Mouse (Mus musculus): ENCODE measurements around the gene Atf7. TPM values are rescaled to one million over a fixed set of nuclear protein-coding genes. Genes with fewer than 3 reads are reported as not detected.
"Not testable (repeated sequence)": the region's sequence is repeated elsewhere in the genome, so short reads cannot be mapped to it uniquely, and the experiment has no call there.

Gene Atf7
- total RNA-seq (2017): 61.0 and 74.3 TPM in 2 replicates

DNA sequence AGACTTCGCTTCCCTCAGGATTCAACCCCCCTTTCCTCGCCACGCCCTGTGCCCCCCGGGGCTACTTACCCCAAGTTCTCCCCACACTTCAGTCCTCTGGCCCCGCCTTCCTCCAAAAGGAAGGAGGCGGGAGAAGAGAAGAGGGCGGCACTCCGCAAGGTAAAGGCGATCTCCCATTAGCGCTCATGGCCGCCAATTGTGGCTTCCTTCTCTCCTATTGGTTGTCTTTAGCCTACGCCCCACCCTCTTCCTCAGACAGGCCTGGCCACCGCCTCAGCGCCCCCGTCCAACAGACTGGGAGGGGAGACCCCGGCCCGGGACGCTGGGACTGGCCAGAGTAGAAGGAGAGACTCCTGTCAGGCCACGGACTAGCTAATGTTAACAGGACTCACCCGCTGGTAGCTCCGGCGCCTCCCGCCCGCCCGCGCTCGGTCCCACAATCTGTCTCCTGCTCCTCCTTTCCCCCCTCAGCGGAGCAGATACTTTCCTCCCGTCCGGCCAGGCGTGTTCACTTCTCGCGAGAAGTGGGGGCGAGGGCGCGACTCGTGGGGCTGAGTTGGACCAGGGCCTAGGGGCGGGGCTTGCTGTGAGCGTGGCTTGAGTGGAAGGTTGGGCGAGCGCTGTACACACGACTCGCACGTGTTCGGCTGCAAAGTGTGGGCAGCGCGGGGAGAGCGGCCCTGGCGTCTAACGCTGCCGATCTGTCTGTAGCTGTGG lies at the start of gene Atf7, which contains the start of gene Gm28047:
Gene Atf7 (minus strand): TSS at position 495 of the 717 bp plus-strand sequence.
Gene Gm28047 (minus strand): TSS at position 98 of the 717 bp plus-strand sequence.
- ATAC-seq (ENCODE audit: extremely low read depth, insufficient number of reproducible peaks, low FRiP score, poor library complexity, severe bottlenecking): peak; percentile 91

DNA sequence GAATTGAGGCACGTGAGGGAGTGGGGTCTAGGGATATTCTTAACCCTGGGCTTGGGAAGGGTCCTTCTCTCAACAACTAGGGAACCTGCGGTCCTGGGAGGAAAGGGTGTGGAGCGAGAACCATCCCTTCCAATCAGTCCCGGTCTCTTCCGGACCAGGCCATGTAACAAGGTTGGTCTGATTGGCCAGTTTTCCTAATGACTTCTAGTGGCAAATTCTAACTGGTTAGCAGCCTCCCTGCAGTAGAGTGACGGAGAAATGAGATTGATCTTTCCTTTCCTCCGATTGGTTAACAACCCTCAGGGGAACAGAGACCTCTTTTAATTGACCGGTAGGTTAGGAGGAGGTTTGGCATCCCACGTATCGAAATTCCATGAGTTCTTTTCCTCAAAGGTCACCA lies 48.3 kb upstream of the Atf7 start:
- no peak for ATAC-seq (ENCODE audit: extremely low read depth, insufficient number of reproducible peaks, low FRiP score, poor library complexity, severe bottlenecking)

DNA sequence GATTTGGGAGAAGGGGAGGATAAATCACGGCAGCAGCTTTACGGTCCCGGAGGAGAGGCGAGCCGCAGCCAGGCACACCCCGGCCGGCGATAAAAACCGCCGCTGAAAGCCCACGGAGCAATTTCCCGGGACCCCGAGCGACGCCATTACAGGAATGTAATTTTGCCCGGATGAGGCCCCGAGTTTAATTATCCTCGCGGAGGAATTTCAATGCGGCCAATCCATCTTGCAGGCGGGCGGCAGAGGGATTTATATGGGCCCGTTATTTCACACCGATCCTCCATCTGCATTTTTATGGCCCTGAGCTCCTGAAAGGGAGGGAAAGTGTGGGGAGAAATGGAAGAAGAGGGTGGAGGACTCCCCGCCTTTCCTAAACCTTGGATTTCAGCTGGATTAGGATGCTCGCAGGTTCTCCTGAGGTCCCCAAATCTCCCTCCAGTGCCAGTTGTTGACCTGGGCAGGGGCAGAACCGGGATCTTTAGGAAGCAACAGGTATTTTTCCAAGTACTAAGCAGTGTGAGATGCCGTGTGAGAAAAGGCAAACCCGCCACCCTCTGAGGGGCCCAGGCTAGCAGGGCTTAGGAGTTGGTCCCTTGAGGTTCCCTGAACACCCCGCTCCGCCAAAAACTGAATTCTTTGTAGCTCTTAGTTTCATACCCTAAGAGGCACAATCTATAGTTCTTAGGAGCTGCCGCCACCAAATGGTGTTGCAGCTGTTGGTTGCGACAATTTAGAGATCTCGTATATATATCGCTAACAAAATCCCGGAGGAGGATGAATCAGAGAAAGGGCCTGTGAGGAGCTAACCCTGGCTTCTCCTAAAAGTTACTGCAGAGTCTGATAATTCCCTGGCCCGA lies 47.2 kb upstream of the Atf7 start, which contains the start of gene Atp5g2:
Gene Atp5g2 (minus strand): TSS at position 138 of the 857 bp plus-strand sequence.
- ATAC-seq (ENCODE audit: extremely low read depth, insufficient number of reproducible peaks, low FRiP score, poor library complexity, severe bottlenecking): no peak

DNA sequence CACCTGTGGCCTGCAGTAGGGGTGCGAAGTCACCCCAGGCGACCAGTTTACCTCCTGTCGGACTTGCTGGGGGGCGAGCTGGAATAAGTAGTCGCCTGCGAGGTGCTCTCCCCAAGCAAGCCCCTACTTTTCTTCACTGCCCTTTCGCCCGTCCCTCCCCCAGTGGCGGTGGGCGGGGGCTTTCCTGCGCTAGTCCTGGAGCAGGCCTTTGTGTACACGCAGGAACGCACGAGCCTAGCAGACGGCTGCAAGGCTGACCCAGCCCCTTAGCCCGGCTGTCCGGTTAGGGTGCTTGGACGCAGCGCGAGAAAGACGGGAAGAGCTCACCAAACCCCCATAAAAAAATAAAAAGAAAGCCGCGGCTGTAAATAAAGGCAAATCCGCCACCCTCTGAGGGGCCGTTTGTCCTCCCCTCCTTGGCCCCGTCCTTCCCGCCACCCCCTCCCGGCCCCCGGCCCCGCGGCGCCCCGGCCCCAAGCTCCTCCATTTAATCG lies 46.5 kb upstream of the Atf7 start:
- no peak for ATAC-seq (ENCODE audit: extremely low read depth, insufficient number of reproducible peaks, low FRiP score, poor library complexity, severe bottlenecking)

DNA sequence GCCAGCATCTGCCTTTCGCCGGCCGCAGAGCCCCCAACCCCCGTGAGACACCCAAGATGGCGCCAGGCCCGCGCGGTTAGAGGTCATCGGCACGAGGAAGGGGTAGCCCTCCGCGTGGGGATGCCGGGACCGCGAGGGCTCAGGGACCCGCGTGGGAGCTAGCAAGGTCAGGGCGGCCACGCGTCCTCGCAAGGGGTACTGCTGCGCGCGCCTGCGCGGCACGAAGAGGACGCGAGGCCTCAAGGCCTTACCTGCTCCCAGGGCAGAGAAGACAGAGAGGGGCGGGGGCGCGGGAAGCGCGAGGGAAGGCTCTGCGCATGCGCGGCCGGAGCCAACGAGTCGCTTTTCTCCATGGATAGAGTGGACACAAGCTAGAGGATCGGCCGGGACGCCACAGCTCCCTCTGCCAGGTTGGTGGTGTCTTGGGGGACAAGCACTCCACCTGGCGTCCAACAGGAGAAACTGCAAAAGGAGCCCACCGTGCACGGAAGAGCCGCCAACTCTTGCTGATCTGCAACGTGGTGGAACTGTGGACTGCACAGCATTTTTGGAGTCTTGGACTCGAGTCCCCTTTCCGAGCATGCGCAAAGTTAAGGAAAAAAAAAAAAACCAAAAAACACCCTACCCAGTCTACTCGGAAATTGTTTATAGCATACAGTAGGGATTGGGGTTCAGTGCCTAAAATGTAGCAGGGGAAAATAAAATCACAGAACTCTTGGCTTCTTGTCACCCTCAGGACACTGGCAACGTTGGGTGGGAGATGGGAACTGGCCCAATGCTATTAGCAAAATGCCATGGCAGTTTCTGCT lies 45.7 kb upstream of the Atf7 start:
- ATAC-seq (ENCODE audit: extremely low read depth, insufficient number of reproducible peaks, low FRiP score, poor library complexity, severe bottlenecking): peak; percentile 99

DNA sequence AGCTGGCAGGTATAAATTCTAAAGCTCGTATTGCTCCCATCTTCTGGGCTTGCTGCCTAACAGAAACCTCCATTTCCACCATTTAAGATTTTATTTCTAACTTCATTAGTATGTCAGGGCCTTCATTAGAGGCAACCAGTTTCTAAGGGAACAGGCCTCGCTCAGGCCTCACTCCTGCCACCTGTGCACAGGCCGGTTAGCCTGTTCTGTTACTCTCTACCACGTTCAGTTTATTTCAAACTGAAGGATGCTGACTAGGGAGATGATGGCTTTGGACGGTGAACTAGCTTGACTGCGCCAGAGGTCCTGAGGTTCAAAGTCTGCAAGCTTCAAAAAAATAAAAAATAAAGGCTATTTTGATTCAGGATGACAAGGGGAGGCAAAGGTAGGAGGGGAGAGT lies 45.0 kb upstream of the Atf7 start:
- no peak for ATAC-seq (ENCODE audit: extremely low read depth, insufficient number of reproducible peaks, low FRiP score, poor library complexity, severe bottlenecking)

DNA sequence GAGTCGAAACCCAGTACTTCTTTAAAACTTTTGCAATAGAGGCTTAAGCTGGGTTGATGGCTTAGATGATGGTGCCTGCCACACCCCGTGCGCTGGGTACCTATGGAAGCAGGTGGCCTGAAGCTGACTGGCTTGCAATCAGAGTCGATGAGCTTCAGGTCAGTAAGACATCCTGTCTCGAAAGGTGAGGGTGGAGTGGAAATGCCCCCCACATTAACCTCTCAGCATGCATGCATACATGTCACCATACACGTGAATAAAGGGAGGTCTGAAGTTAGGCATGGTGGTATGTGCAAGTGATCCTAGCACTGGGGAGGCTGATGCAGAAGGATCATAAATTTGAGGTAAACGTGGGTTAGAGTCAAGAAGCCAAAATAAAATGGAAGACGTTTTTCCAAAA lies 44.3 kb upstream of the Atf7 start:
- ATAC-seq (ENCODE audit: extremely low read depth, insufficient number of reproducible peaks, low FRiP score, poor library complexity, severe bottlenecking): no peak

DNA sequence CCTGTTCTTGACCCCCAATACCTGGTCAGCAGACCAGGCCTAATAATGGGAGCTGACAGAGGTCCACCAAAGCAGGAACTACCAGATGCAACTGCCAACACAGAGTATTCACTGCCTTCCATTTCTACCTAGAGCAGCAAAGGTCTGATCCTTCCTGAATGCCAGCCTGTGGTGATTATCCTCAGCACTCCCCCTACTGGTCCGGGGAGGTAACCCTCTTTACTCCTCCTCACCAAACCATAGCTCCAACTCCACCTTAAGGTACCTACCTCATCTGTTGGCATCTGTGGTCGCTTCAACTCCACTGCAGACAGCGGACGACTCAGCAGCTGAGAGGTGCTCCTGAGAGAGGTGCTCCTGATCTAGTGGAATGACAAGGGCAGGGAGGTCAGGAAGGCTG lies 40.2 kb upstream of the Atf7 start:
- ATAC-seq (ENCODE audit: extremely low read depth, insufficient number of reproducible peaks, low FRiP score, poor library complexity, severe bottlenecking): peak; percentile 81

DNA sequence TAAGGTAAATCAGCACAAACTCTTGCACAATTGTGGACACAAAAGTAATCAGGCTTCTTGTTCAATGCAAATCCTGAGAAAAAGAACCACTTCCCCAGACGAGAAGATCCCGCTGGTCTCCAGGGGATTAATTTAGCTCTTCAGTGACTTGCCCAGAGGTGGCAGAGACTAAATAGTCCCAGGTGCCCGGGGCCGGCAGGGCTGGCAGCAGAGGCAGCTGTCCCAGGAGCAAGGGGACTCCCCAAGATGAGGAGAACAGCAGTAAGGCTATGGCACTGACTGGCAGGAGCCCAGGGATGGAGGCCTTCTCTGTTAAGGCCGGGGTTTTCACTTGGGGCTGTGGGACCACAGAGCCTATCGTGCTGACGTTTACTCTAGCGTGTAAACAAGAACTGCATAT lies 38.6 kb upstream of the Atf7 start:
- ATAC-seq (ENCODE audit: extremely low read depth, insufficient number of reproducible peaks, low FRiP score, poor library complexity, severe bottlenecking): no peak

DNA sequence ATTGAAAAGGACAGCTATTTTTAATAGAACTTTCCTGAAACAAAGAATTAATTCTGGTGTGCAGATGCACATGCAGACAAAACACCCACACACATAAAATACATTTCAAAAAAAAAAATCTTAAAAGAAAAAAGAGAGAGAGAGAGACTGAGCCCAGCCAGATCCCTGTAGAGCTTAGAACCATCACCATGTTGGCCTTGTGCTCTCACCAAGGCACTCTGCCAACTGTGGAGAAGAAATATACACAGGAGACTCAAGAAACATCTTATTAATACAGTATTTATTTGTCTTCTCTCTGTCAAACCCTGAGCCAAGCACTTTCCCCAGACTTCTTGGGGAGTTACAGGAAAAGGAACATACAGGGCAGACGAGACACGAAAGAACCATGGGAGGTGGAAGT lies 37.3 kb upstream of the Atf7 start:
- ATAC-seq (ENCODE audit: extremely low read depth, insufficient number of reproducible peaks, low FRiP score, poor library complexity, severe bottlenecking): not testable (repeated sequence)

DNA sequence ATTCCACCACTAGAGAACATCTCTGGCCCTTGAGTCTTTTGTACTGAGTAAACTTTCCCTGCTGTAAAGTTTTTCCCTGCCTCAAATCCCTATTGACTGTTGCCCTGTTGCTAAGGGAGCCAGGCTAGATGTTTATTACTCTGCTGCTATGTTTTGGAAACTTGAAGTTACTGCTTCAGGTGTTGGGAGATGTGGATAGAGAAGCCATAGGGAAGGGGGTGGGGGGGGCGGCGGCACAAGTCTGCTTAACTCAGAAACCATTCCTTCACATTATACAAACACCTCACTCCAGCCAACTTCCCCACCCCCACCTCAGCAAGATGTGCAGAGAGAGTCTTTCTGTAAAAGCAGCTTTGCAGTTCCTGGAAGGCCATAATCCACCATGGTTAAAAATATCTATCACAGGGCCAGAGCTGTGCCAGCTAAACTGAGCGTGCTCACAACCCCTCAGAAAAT lies 32.7 kb upstream of the Atf7 start:
- no peak for ATAC-seq (ENCODE audit: extremely low read depth, insufficient number of reproducible peaks, low FRiP score, poor library complexity, severe bottlenecking)

DNA sequence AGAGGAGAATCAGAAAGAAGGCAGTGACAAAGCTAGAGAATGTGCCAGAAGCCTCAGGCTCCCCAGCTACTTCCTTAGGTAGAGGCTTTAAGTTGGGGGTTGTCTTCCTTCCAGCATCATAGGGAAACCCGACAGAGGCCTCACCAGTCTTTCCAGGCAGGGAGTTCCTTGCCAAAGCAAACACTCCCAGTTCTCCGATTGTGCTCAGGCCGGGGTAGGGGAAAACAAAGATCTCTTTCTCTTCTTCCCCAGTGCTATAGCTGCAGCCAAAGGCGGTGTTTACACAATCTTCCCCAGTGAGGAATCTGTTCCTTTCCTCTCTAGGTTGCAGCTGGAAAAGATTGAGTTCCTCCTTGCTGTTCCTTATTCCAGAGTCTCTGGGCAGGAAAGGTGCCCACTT lies 31.4 kb upstream of the Atf7 start:
- no peak for ATAC-seq (ENCODE audit: extremely low read depth, insufficient number of reproducible peaks, low FRiP score, poor library complexity, severe bottlenecking)

DNA sequence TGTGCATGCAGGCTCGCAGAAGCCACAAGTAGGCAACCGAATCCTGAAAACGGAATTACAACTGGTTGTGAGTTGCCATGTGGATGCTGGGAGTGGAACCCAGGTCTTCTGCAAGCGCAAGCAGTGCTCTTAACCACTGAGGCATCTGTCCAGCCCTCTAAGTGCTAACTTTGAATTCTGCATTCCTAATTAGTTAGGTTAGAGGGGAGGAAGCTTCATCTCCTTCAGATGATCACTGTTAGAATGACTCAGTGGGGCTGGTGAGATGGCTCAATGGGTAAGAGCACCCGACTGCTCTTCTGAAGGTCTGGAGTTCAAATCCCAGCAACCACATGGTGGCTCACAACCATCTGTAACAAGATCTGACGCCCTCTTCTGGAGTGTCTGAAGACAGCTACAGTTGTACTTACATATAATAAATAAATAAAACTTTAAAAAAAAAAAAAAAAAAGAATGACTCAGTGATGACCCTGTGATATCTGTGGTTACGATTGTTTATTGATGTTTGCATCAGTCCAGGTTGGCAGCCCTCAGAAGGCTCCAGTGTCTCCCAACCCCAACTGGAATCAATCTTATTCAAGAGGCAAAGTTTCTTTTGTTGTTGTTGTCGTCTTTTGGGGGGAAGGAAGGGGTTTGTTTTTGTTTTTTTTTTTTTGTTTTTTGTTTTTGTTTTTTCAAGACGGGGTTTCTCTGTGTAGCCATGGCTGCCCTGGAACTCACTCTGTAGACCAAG lies 26.8 kb upstream of the Atf7 start:
- not testable (repeated sequence) for ATAC-seq (ENCODE audit: extremely low read depth, insufficient number of reproducible peaks, low FRiP score, poor library complexity, severe bottlenecking)

DNA sequence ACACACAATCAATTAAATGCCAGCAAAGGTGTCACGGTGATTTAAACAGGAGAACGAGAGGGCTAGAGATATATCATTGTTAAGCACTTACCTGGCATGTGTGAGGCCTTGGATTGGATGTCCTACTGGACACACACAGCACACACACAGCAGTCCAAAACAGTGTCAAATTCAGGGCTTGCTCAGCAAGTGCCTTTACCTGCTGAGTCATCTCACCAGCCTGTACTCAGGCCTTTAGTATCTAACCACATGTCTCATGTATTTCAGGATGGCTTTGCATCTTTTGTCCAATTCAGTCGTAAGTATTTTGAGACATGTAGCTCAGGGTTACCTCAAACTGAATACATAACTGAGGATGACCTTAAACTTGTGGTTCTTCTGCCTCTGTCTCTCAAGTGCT lies 25.8 kb upstream of the Atf7 start:
- no peak for ATAC-seq (ENCODE audit: extremely low read depth, insufficient number of reproducible peaks, low FRiP score, poor library complexity, severe bottlenecking)

DNA sequence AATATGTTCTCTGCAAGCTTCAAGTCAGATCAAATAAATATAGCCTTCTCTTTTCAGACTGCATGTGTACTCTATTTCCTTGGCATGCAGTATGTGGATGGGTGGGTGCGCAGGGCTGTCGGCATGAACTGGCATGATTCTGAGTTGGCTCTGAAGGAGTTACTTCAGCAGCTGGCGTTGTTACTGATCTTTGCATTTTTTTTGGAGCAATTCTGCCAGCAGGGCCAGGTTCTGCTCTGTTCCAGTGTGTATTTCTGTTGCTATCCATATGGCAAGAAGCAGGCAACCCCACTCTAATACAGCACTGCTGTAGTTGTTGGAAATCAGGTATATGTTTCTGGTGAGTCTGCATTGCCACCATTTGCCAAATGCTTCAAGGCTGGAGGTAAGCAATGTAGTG lies 10.6 kb upstream of the Atf7 start:
- ATAC-seq (ENCODE audit: extremely low read depth, insufficient number of reproducible peaks, low FRiP score, poor library complexity, severe bottlenecking): no peak

DNA sequence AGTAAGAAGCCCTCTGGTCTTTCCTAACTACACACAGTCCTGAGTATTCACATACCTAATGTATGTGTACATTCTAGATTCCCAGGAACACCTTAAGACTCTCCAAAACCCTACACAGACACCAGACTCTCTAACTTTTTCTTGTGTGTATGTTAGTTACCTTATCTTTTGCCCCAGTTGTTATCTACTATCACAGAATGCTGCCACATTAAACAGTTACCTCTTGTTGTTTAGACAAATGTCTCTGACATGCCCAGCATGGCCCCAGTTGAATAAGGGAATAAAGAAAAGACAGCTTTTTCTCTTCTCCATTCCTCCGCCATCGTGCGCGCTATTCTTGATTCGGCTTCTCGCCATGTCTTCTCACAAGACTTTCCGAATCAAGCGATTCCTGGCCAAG lies 9.4 kb upstream of the Atf7 start:
- ATAC-seq (ENCODE audit: extremely low read depth, insufficient number of reproducible peaks, low FRiP score, poor library complexity, severe bottlenecking): no peak

DNA sequence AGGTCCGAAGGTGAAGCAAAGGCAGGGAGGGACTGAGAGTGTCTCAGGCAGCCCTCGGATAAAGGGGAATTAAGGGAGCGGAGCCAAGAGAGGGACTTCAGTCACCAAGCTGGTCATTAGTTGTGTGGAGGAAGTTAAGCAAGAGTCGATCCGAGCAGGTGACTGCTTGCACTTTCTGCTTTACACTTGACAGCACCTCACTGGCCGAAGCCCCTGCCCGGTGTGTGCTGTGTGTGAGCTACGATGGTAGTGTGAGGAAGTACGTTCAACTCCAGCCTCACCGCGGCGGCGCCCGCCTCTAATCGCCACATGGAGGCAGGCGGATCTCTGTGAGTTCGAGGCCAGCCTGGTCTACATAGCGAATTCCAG lies 407 bp upstream of the Atf7 start:
- peak; percentile 67 for ATAC-seq (ENCODE audit: extremely low read depth, insufficient number of reproducible peaks, low FRiP score, poor library complexity, severe bottlenecking)

DNA sequence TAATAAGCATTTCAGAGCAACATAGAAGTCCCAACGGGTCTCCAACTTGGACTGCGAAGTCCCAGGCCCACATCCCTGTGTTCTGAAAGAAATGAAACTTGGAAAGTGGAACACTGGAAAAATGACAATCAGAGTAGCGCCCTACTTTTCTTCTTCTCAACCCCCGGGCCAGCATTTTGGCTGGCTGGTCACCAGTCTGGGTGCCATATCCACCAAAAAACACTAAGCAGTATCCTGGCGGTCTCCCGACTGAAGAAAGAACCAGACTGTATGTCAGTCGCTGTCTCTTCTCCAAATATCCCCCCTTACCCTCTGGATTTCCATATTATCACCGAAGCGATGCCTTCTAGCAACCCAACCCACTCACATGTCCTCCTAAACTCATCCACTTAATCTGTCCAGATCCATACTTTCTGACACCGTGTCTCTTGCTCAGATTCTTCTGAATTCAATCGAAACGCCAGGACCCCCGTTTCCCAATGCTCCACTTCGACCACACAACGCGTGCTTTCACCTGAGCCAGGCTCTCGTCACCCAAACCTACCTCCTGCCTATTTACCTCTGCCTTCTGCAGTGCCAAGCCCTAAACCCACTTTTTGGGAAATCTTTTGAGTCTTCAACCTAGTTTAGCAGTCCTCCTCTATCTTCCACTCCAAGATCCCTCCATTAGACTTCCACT lies 834 bp downstream of the Atf7 start:
- no peak for ATAC-seq (ENCODE audit: extremely low read depth, insufficient number of reproducible peaks, low FRiP score, poor library complexity, severe bottlenecking)
